Comparison of ENCODE assay signal across 14 mouse cellular contexts in the genomic region with DNA sequence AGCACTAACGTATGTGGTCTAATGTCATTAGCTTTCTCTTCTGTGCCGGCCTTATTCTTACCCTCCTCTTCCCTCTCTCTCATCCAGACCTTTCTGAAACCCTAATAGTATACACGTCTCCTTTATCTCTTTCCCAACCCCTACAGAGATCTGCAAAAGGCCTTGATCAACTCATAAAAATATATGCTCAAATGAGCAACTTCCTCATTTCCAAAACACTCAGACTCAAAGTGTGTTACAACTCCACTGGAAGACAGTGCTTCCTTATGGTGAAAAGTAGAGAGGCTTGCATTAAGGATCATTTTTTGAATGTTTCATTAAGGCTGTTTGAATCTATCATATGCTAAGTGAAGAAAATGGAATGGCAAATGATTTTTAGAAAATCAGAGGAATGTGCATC.
"Had no signal": no experiment of that assay in that cellular context is flagged by ENCODE, and none has a peak within 500 bp of the region (broad histone marks: within the 10 kb centered on the region; RNA-seq: fewer than 3 reads in every experiment).

No protein-coding gene starts in this region.

- H3K4me1 ChIP-seq: embryonic facial prominence, embryonic 10.5 days; embryonic facial prominence, embryonic 12.5 days; embryonic facial prominence, embryonic 13.5 days; embryonic facial prominence, embryonic 15.5 days; forebrain, embryonic 10.5 days; forebrain, embryonic 12.5 days; forebrain, embryonic 13.5 days; forebrain, embryonic 15.5 days had no signal

- H3K36me3 ChIP-seq: embryonic facial prominence, embryonic 10.5 days; embryonic facial prominence, embryonic 12.5 days; embryonic facial prominence, embryonic 13.5 days; embryonic facial prominence, embryonic 15.5 days; forebrain, embryonic 10.5 days; forebrain, embryonic 12.5 days; forebrain, embryonic 15.5 days had no signal

- H3K4me3 ChIP-seq: embryonic facial prominence, embryonic 10.5 days; embryonic facial prominence, embryonic 12.5 days; embryonic facial prominence, embryonic 13.5 days; embryonic facial prominence, embryonic 15.5 days; erythroblast, embryonic 14.5 days; forebrain, embryonic 10.5 days; forebrain, embryonic 12.5 days; forebrain, embryonic 13.5 days; forebrain, embryonic 15.5 days; gastrocnemius, adult 2 months; heart, adult 2 months had no signal

- H3K27me3 ChIP-seq: embryonic facial prominence, embryonic 12.5 days; embryonic facial prominence, embryonic 13.5 days; embryonic facial prominence, embryonic 15.5 days; forebrain, embryonic 12.5 days; forebrain, embryonic 13.5 days; forebrain, embryonic 15.5 days had no signal

- ATAC-seq: forebrain, embryonic 13.5 days; forebrain, embryonic 14.5 days; forebrain, embryonic 15.5 days; forebrain, embryonic 16.5 days; forebrain, postnatal 0 days had no signal

- H3K9me3 ChIP-seq: embryonic facial prominence, embryonic 10.5 days; embryonic facial prominence, embryonic 12.5 days; embryonic facial prominence, embryonic 13.5 days; embryonic facial prominence, embryonic 15.5 days; forebrain, embryonic 10.5 days; forebrain, embryonic 12.5 days; forebrain, embryonic 13.5 days; forebrain, embryonic 15.5 days had no signal

- H3K27ac ChIP-seq: embryonic facial prominence, embryonic 10.5 days; embryonic facial prominence, embryonic 12.5 days; embryonic facial prominence, embryonic 13.5 days; embryonic facial prominence, embryonic 15.5 days; forebrain, embryonic 10.5 days; forebrain, embryonic 12.5 days; forebrain, embryonic 13.5 days; forebrain, embryonic 15.5 days; gastrocnemius, adult 2 months; heart, adult 2 months had no signal

- H3K9ac ChIP-seq: embryonic facial prominence, embryonic 12.5 days; embryonic facial prominence, embryonic 13.5 days; embryonic facial prominence, embryonic 15.5 days; forebrain, embryonic 12.5 days; forebrain, embryonic 13.5 days; forebrain, embryonic 15.5 days; forebrain, postnatal 0 days had no signal

- H3K4me2 ChIP-seq: embryonic facial prominence, embryonic 12.5 days; embryonic facial prominence, embryonic 13.5 days; embryonic facial prominence, embryonic 15.5 days; forebrain, embryonic 12.5 days; forebrain, embryonic 13.5 days; forebrain, embryonic 15.5 days had no signal
